Mouse (Mus musculus) ES-E14 (cell line): ENCODE measurements at regions not wholly inside any gene's neighbourhood (a gene's known extent, or its start where the extent isn't known, plus 50 kb on each side); places are given as distances from the start of the nearest gene placed in this dataset.

ENCODE experiments used
- CHD2 ChIP-seq: IDR thresholded peaks from 2 replicates; pipeline ENCODE4 v1.6.1; 2014; ENCODE audit warnings: mild to moderate bottlenecking, low read depth, low read length, inconsistent platforms
- HCFC1 ChIP-seq: IDR thresholded peaks from 2 replicates; pipeline ENCODE4 v1.6.1; 2012; ENCODE audit warnings: low read length, inconsistent platforms, borderline replicate concordance; ENCODE audit not compliant: insufficient read depth
- MAFK ChIP-seq: IDR thresholded peaks from 2 replicates; pipeline ENCODE4 v1.6.1; 2014; ENCODE audit warnings: mild to moderate bottlenecking, low read depth, low read length, inconsistent platforms; ENCODE audit not compliant: insufficient read depth
- ZC3H11A ChIP-seq: IDR thresholded peaks from 2 replicates; pipeline ENCODE4 v1.6.1; 2012; ENCODE audit warnings: low read depth, mild to moderate bottlenecking, inconsistent platforms, low read length, borderline replicate concordance
- ZNF384 ChIP-seq: IDR thresholded peaks from 2 replicates; pipeline ENCODE4 v1.6.1; 2012; ENCODE audit warnings: low read depth, low read length, inconsistent platforms

- no peak for TF ChIP-seq ZC3H11A
- no peak for TF ChIP-seq HCFC1
- TF ChIP-seq ZNF384: no peak
- TF ChIP-seq CHD2: no peak
- TF ChIP-seq MAFK: no peak
Measured at GRCm38 (mm10) chr10:34667735-34668439, 184.7 kb downstream of the Frk start.
